Mouse (Mus musculus): ENCODE data around the gene Klkb1.

DNA sequence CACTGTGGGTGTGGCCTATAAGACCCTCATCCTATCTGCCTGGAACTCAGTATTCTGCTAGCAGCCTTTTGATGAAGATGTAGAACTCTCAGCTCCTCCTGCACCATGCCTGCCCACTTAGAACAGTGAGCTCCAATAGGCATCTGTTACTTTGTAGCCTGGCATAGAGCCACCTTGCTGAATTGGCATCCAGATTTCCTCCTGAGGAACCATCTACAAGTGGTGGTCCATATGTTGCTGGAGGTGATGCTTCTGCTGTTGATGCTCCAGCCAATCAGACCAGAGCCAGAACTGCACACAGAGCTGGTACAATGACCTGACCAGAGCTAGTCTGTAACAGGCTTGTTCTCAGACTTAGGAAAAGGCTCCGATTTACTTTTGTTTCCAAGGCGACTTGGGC, 2.9 kb downstream of the Klkb1 start:
- TF ChIP-seq REST (IDR thresholded peaks at IDR 0.05; ENCODE audit: insufficient read depth, insufficient read length) (no peak), USF1 (IDR thresholded peaks at IDR 0.05; ENCODE audit: low read depth) (no peak), POLR2AphosphoS2 (IDR thresholded peaks at IDR 0.05; ENCODE audit: insufficient read length, low read depth) (no peak), MYOD1 (IDR thresholded peaks at IDR 0.05; ENCODE audit: control insufficient read depth in 1 of 3, insufficient read length in 2 of 3, low read depth in 2 of 3) (no peak), CEBPB (IDR thresholded peaks at IDR 0.05; ENCODE audit: insufficient read depth, poor library complexity, severe bottlenecking) (no peak), MYOG (IDR thresholded peaks at IDR 0.05; ENCODE audit: control insufficient read depth in 1 of 3, insufficient read depth in 1 of 3, insufficient read length in 2 of 3, low read depth in 2 of 3) (no peak), POLR2A (IDR thresholded peaks at IDR 0.05; ENCODE audit: insufficient read length, low read depth) (no peak), E2F4 (IDR thresholded peaks at IDR 0.05; ENCODE audit: insufficient read depth) (no peak)
